14 mouse cellular contexts compared by ENCODE assay signal in the genomic region with DNA sequence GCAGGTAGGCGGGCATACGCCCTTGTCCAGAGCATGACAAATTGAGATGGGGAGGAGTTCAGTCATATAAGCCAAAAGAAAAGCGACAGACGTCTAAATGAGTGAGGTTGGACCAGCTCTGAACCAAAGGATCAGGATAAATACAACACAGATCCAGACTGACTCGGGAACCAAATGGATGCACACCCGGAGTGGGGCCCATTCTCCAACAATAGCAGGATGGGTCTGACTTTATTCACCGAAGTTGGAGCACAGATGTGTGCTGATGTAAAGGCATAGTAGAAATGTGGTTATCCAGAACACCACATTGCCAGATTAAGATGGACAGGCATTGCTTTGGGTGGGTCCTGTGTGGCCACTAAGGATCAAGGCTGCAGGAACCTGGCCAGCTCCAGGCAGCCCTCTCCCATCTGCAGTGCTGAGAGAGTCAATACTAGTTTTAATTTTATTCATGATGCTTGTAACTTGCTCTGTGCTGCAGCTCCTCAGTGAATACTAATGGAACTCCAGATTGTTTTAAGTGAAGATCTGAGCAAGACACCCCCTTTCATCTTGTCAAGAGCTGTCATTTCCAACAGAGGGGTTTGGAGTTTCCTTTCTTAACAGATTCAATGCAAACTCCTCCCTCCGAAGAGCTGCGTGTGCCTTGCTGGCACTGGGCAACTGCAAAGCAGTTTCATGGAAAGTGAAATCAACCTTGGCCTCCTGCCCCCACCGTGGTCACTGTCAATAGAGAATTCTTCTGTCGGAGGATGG.
DNase-seq lines count a peak whose midpoint lies in the region; ATAC-seq and TF ChIP-seq lines count a peak whose summit lies in the region.
"Had no signal": no experiment of that assay in that cellular context is flagged by ENCODE, and none has a peak within 500 bp of the region (broad histone marks: within the 10 kb centered on the region; RNA-seq: fewer than 3 reads in every experiment).

No protein-coding gene starts in this region.

- no peaks in the 10 kb centered on the region for H3K36me3 ChIP-seq in forebrain, postnatal 0 days (ENCODE audit: insufficient read depth)
- H3K36me3 ChIP-seq in midbrain, embryonic 13.5 days: no peaks in the 10 kb centered on the region
- H3K36me3 ChIP-seq in stomach, postnatal 0 days (ENCODE audit: control insufficient read depth, insufficient read depth, low read length): no peaks in the 10 kb centered on the region
- no peaks in the 10 kb centered on the region for H3K36me3 ChIP-seq in kidney, embryonic 15.5 days

- ATAC-seq in forebrain, postnatal 0 days: peak; percentile 97
- ATAC-seq in midbrain, embryonic 13.5 days: peak; percentile 92
- ATAC-seq in stomach, postnatal 0 days (ENCODE audit: low FRiP score, low TSS enrichment): no peak
- ATAC-seq in kidney, embryonic 15.5 days (replicated peaks; ENCODE audit: low FRiP score): no peak
- ATAC-seq: CD4-positive, CD25-positive, alpha-beta regulatory T cell, adult 4 months; intestine, postnatal 0 days had no signal

- H3K27ac ChIP-seq in forebrain, postnatal 0 days (ENCODE audit: low read depth, low read length): peak overlapping the region; percentile 67
- 0 out of 2 replicates have a peak overlapping the region, but pooled peaks have one; percentile 25 for H3K27ac ChIP-seq in midbrain, embryonic 13.5 days
- H3K27ac ChIP-seq in stomach, postnatal 0 days (replicated peaks): no peak overlapping the region
- H3K27ac ChIP-seq in kidney, embryonic 15.5 days: no peak overlapping the region
- H3K27ac ChIP-seq: macrophage had no signal

- no peak overlapping the region for H3K4me3 ChIP-seq in forebrain, postnatal 0 days (ENCODE audit: low read depth, low read length)
- no peak overlapping the region for H3K4me3 ChIP-seq in midbrain, embryonic 13.5 days (replicated peaks)
- H3K4me3 ChIP-seq in stomach, postnatal 0 days (ENCODE audit: low read depth, low read length): no peak overlapping the region
- H3K4me3 ChIP-seq in kidney, embryonic 15.5 days (replicated peaks): no peak overlapping the region

- no peaks in the 10 kb centered on the region for H3K9me3 ChIP-seq in forebrain, postnatal 0 days (ENCODE audit: low read length)
- no peaks in the 10 kb centered on the region for H3K9me3 ChIP-seq in midbrain, embryonic 13.5 days
- no peaks in the 10 kb centered on the region for H3K9me3 ChIP-seq in stomach, postnatal 0 days (ENCODE audit: control insufficient read depth, low read length)
- no peaks in the 10 kb centered on the region for H3K9me3 ChIP-seq in kidney, embryonic 15.5 days (replicated peaks)

- TF ChIP-seq POLR2A in brain, embryonic 14.5 days (IDR thresholded peaks at IDR 0.05; ENCODE audit: borderline replicate concordance, extremely low read depth, insufficient read depth, insufficient read length, poor library complexity, severe bottlenecking): no peak

- H3K27me3 ChIP-seq in forebrain, postnatal 0 days (ENCODE audit: insufficient read depth, low read length): no peaks in the 10 kb centered on the region
- peaks cover 5% of the 10 kb centered on the region; the same call in 1 of the 2 replicates for H3K27me3 ChIP-seq in midbrain, embryonic 13.5 days
- H3K27me3 ChIP-seq in stomach, postnatal 0 days (ENCODE audit: control insufficient read depth, insufficient read depth, low read length): no peaks in the 10 kb centered on the region
- no peaks in the 10 kb centered on the region for H3K27me3 ChIP-seq in kidney, embryonic 15.5 days

- peaks cover 3% of the 10 kb centered on the region; the same call in 1 of the 2 replicates for H3K4me1 ChIP-seq in forebrain, postnatal 0 days (ENCODE audit: insufficient read depth)
- H3K4me1 ChIP-seq in midbrain, embryonic 13.5 days (replicated peaks): peaks cover 15% of the 10 kb centered on the region
- H3K4me1 ChIP-seq in stomach, postnatal 0 days (replicated peaks; ENCODE audit: control insufficient read depth, insufficient read depth): no peaks in the 10 kb centered on the region
- no peaks in the 10 kb centered on the region for H3K4me1 ChIP-seq in kidney, embryonic 15.5 days

- 27% methylated on average over 11 of the region's 11 CpGs for WGBS in forebrain, postnatal 0 days
- WGBS in midbrain, embryonic 13.5 days: 45% methylated on average over 11 of the region's 11 CpGs
- WGBS in stomach, postnatal 0 days: 65% methylated on average over 11 of the region's 11 CpGs
- WGBS in kidney, embryonic 15.5 days: 78% methylated on average over 11 of the region's 11 CpGs

- TF ChIP-seq EP300 in stomach, postnatal 0 days (optimal IDR thresholded peaks at IDR 0.05): no peak

- H3K4me2 ChIP-seq in forebrain, postnatal 0 days (ENCODE audit: low read depth): no peak overlapping the region
- no peak overlapping the region; the same call in 1 of the 2 replicates for H3K4me2 ChIP-seq in midbrain, embryonic 13.5 days (replicated peaks)
- H3K4me2 ChIP-seq in stomach, postnatal 0 days (replicated peaks; ENCODE audit: low read depth): no peak overlapping the region
- no peak overlapping the region for H3K4me2 ChIP-seq in kidney, embryonic 15.5 days

- H3K9ac ChIP-seq in forebrain, postnatal 0 days: no peak overlapping the region
- H3K9ac ChIP-seq in midbrain, embryonic 13.5 days (replicated peaks): no peak overlapping the region
- no peak overlapping the region for H3K9ac ChIP-seq in stomach, postnatal 0 days (ENCODE audit: low read length)
- no peak overlapping the region for H3K9ac ChIP-seq in kidney, embryonic 15.5 days

- peak; percentile 62 for DNase-seq in heart, adult 11 months
- no peak for DNase-seq in heart, adult 8-10 months (ENCODE audit: low spot score)
- DNase-seq in brain, embryonic 14.5 days (ENCODE audit: low read depth): peak; percentile 93
- peak; percentile 65 for DNase-seq in forebrain, postnatal 0 days
- no peak for DNase-seq in stomach, postnatal 0 days (ENCODE audit: low spot score)
- no peak for DNase-seq in urinary bladder, postnatal 36 days (ENCODE audit: low spot score in 2 of 2)
- DNase-seq: kidney, postnatal 25 days; lung, adult 18-20 months; right cerebral cortex, postnatal 14 days had no signal

- TF ChIP-seq CTCF in brain, embryonic 14.5 days (IDR thresholded peaks at IDR 0.05; ENCODE audit: borderline replicate concordance, extremely low read depth, insufficient read depth, insufficient read length): no peak
- TF ChIP-seq CTCF in forebrain, postnatal 0 days (IDR thresholded peaks at IDR 0.05; ENCODE audit: low read depth): no peak
- no peak for TF ChIP-seq CTCF in stomach, postnatal 0 days (IDR thresholded peaks at IDR 0.05; ENCODE audit: low read depth)

Comparison
In these comparisons a context has a peak if more than half of its experiments do, and no peak if none do; other contexts are left out.
1. DNase-seq: peak in heart, adult 11 months (single experiment), brain, embryonic 14.5 days (single experiment) and forebrain, postnatal 0 days (single experiment); none in heart, adult 8-10 months (single experiment), stomach, postnatal 0 days (single experiment) and urinary bladder, postnatal 36 days (0 of 2).
2. ATAC-seq: peak in forebrain, postnatal 0 days (single experiment) and midbrain, embryonic 13.5 days (single experiment); none in stomach, postnatal 0 days (single experiment) and kidney, embryonic 15.5 days (single experiment).
3. H3K27ac ChIP-seq: peak in forebrain, postnatal 0 days (single experiment) and midbrain, embryonic 13.5 days (single experiment); none in stomach, postnatal 0 days (single experiment) and kidney, embryonic 15.5 days (single experiment).